Mouse (Mus musculus): ENCODE results near the gene Adcy4. TPM values are rescaled to one million over a fixed set of nuclear protein-coding genes. Genes with fewer than 3 reads are reported as not detected.

The Adcy4 gene
- total and polyA plus RNA-seq, 2 experiments from 2014 or later: 10.6 to 17.4 TPM

- Histone ChIP-seq H3K4me1 (ENCODE audit: control insufficient read depth, insufficient read depth) (peaks cover 11% of the 10 kb centered on the region; the same call in 1 of the 2 replicates), H3K4me2 (ENCODE audit: low read depth, low read length) (peak within 1 kb of the TSS; percentile 77), H3K27ac (ENCODE audit: low read depth) (no peak within 1 kb of the TSS), H3K27me3 (ENCODE audit: control insufficient read depth, insufficient read depth, low read length) (peaks cover 38% of the 10 kb centered on the region), H3K9ac (replicated peaks; ENCODE audit: low read depth, low read length) (peak within 1 kb of the TSS; percentile 37; the same call in 1 of the 2 replicates), H3K9me3 (replicated peaks; ENCODE audit: control insufficient read depth, low read length) (no peaks in the 10 kb centered on the region), H3K4me3 (ENCODE audit: low read depth, low read length) (peak within 1 kb of the TSS; percentile 53), H3K36me3 (replicated peaks; ENCODE audit: control insufficient read depth, insufficient read depth, low read length) (no peaks in the 10 kb centered on the region)
- DNase-seq (ENCODE audit: low spot score): no peak
- no peak for ATAC-seq (ENCODE audit: insufficient read depth, low read depth)
- WGBS: 5% methylated on average over 40 of the region's 40 CpGs
- no peak for TF ChIP-seq EP300 (IDR thresholded peaks at IDR 0.05; ENCODE audit: low read depth)
- TF ChIP-seq CTCF (IDR thresholded peaks at IDR 0.05; ENCODE audit: low read depth): no peak
Measured at GRCm38 (mm10) chr14:55788256-55789050, 4.6 kb upstream of the Adcy4 start, which contains the start of gene Ripk3. Gene Ripk3, minus strand, starts transcription at chr14:55788865.

GRCm38 (mm10) chr14:55787731-55788130 lies 3.8 kb upstream of the Adcy4 start:
- H3K27ac ChIP-seq (ENCODE audit: low read depth): no peak overlapping the region
- no peaks in the 10 kb centered on the region for H3K36me3 ChIP-seq (replicated peaks; ENCODE audit: control insufficient read depth, insufficient read depth, low read length)
- H3K4me1 ChIP-seq (ENCODE audit: control insufficient read depth, insufficient read depth): peaks cover 11% of the 10 kb centered on the region; the same call in 1 of the 2 replicates
- H3K9ac ChIP-seq (replicated peaks; ENCODE audit: low read depth, low read length): no peak overlapping the region
- peak overlapping the region; percentile 53 for H3K4me3 ChIP-seq (ENCODE audit: low read depth, low read length)
- TF ChIP-seq CTCF (IDR thresholded peaks at IDR 0.05; ENCODE audit: low read depth): no peak
- no peak for TF ChIP-seq EP300 (IDR thresholded peaks at IDR 0.05; ENCODE audit: low read depth)
- no peak for ATAC-seq (ENCODE audit: insufficient read depth, low read depth)
- H3K4me2 ChIP-seq (ENCODE audit: low read depth, low read length): peak overlapping the region; percentile 77
- WGBS: 37% methylated on average over 11 of the region's 11 CpGs
- no peak for DNase-seq (ENCODE audit: low spot score)
- H3K27me3 ChIP-seq (ENCODE audit: control insufficient read depth, insufficient read depth, low read length): peaks cover 41% of the 10 kb centered on the region
- H3K9me3 ChIP-seq (replicated peaks; ENCODE audit: control insufficient read depth, low read length): no peaks in the 10 kb centered on the region

- no peak for TF ChIP-seq EP300 (IDR thresholded peaks at IDR 0.05; ENCODE audit: low read depth)
- TF ChIP-seq CTCF (IDR thresholded peaks at IDR 0.05; ENCODE audit: low read depth): no peak
- peaks cover 51% of the 10 kb centered on the region for H3K27me3 ChIP-seq (ENCODE audit: control insufficient read depth, insufficient read depth, low read length)
- H3K27ac ChIP-seq (ENCODE audit: low read depth): no peak overlapping the region
- ATAC-seq (ENCODE audit: insufficient read depth, low read depth) (no peak), DNase-seq (ENCODE audit: low spot score) (no peak)
- no peak overlapping the region for H3K9ac ChIP-seq (replicated peaks; ENCODE audit: low read depth, low read length)
- peaks cover 11% of the 10 kb centered on the region for H3K4me1 ChIP-seq (ENCODE audit: control insufficient read depth, insufficient read depth)
- no peak overlapping the region for H3K4me3 ChIP-seq (ENCODE audit: low read depth, low read length)
- no peaks in the 10 kb centered on the region for H3K9me3 ChIP-seq (replicated peaks; ENCODE audit: control insufficient read depth, low read length)
- no peak overlapping the region for H3K4me2 ChIP-seq (ENCODE audit: low read depth, low read length)
- no peaks in the 10 kb centered on the region for H3K36me3 ChIP-seq (replicated peaks; ENCODE audit: control insufficient read depth, insufficient read depth, low read length)
- WGBS: 33% methylated on average over 6 of the region's 6 CpGs
Measured at GRCm38 (mm10) chr14:55785195-55785594, 1.3 kb upstream of the Adcy4 start.

GRCm38 (mm10) chr14:55783171-55783957 lies 531 bp downstream of the Adcy4 start:
- peak overlapping the region; percentile 27; the same call in 1 of the 2 replicates for H3K9ac ChIP-seq (replicated peaks; ENCODE audit: low read depth, low read length)
- TF ChIP-seq EP300 (IDR thresholded peaks at IDR 0.05; ENCODE audit: low read depth): no peak
- H3K27ac ChIP-seq (ENCODE audit: low read depth): peak overlapping the region; percentile 69
- no peaks in the 10 kb centered on the region for H3K9me3 ChIP-seq (replicated peaks; ENCODE audit: control insufficient read depth, low read length)
- DNase-seq (ENCODE audit: low spot score) (peak; percentile 89), ATAC-seq (ENCODE audit: insufficient read depth, low read depth) (peak; percentile 61)
- H3K4me2 ChIP-seq (ENCODE audit: low read depth, low read length): peak overlapping the region; percentile 61
- WGBS: 2% methylated on average over 31 of the region's 31 CpGs
- peak overlapping the region; percentile 47 for H3K4me3 ChIP-seq (ENCODE audit: low read depth, low read length)
- peaks cover 2% of the 10 kb centered on the region; the same call in 1 of the 2 replicates for H3K36me3 ChIP-seq (replicated peaks; ENCODE audit: control insufficient read depth, insufficient read depth, low read length)
- peaks cover 44% of the 10 kb centered on the region for H3K27me3 ChIP-seq (ENCODE audit: control insufficient read depth, insufficient read depth, low read length)
- H3K4me1 ChIP-seq (ENCODE audit: control insufficient read depth, insufficient read depth): peaks cover 4% of the 10 kb centered on the region

GRCm38 (mm10) chr14:55782361-55782960 lies 1.4 kb downstream of the Adcy4 start:
- H3K9ac ChIP-seq (replicated peaks; ENCODE audit: low read depth, low read length): peak overlapping the region; percentile 47; the same call in 1 of the 2 replicates
- peaks cover 4% of the 10 kb centered on the region; the same call in 1 of the 2 replicates for H3K36me3 ChIP-seq (replicated peaks; ENCODE audit: control insufficient read depth, insufficient read depth, low read length)
- no peak for ATAC-seq (ENCODE audit: insufficient read depth, low read depth)
- peaks cover 35% of the 10 kb centered on the region for H3K27me3 ChIP-seq (ENCODE audit: control insufficient read depth, insufficient read depth, low read length)
- DNase-seq (ENCODE audit: low spot score): no peak
- no peaks in the 10 kb centered on the region for H3K9me3 ChIP-seq (replicated peaks; ENCODE audit: control insufficient read depth, low read length)
- no peaks in the 10 kb centered on the region; the same call in 1 of the 2 replicates for H3K4me1 ChIP-seq (ENCODE audit: control insufficient read depth, insufficient read depth)
- 32% methylated on average over 9 of the region's 9 CpGs for WGBS
- H3K4me2 ChIP-seq (ENCODE audit: low read depth, low read length): peak overlapping the region; percentile 61
- peak overlapping the region; percentile 47 for H3K4me3 ChIP-seq (ENCODE audit: low read depth, low read length)
- peak overlapping the region; percentile 69 for H3K27ac ChIP-seq (ENCODE audit: low read depth)
- TF ChIP-seq CTCF (IDR thresholded peaks at IDR 0.05; ENCODE audit: low read depth) (no peak), EP300 (IDR thresholded peaks at IDR 0.05; ENCODE audit: low read depth) (no peak)
